22 mouse cellular contexts compared by ENCODE assay signal in the genomic region with DNA sequence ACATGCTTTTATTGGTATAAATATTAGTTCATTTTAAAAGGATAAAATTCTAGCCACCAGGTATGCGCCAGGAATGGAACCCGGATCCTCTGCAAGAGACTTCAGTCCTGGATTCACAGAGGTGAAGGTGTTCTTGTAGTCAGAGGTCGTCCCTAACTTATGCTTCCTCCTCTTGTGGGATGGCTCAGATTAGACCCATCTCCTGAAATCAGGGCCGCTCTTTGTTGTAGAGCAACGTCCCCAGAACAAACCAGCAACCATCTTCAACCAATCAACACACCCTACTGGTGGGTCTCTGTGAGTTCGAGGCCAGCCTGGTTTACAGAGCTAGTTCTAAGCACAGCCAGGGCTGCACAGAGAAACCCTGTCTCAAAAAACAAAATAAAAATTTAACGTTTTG. TPM values are rescaled to one million over a fixed set of nuclear protein-coding genes. Genes with fewer than 3 reads are reported as not detected.
"Had no signal": no experiment of that assay in that cellular context is flagged by ENCODE, and none has a peak within 500 bp of the region (broad histone marks: within the 10 kb centered on the region; RNA-seq: fewer than 3 reads in every experiment).

No protein-coding gene starts in this region.

- H3K9me3 ChIP-seq: neural tube, embryonic 13.5 days; neural tube, embryonic 15.5 days; stomach, embryonic 15.5 days had no signal

- H3K36me3 ChIP-seq: neural tube, embryonic 13.5 days; neural tube, embryonic 15.5 days; stomach, embryonic 15.5 days had no signal

- H3K4me1 ChIP-seq: stomach, embryonic 15.5 days had no signal

- H3K27me3 ChIP-seq: neural tube, embryonic 13.5 days; neural tube, embryonic 15.5 days; stomach, embryonic 15.5 days had no signal

- H3K9ac ChIP-seq: neural tube, embryonic 13.5 days; neural tube, embryonic 15.5 days; stomach, embryonic 15.5 days had no signal

- H3K4me2 ChIP-seq: neural tube, embryonic 13.5 days; neural tube, embryonic 15.5 days; stomach, embryonic 15.5 days had no signal

- H3K27ac ChIP-seq: neural tube, embryonic 13.5 days; neural tube, embryonic 15.5 days; stomach, embryonic 15.5 days; stomach, postnatal 0 days had no signal

- DNase-seq: right cerebral cortex, adult 18-20 months; right cerebral cortex, postnatal 14 days; right cerebral cortex, postnatal 25 days; right cerebral cortex, postnatal 4 days; spleen, adult 18-20 months; thymus, adult 18-20 months; thymus, adult 2 months; thymus, postnatal 14 days; thymus, postnatal 25 days; thymus, postnatal 36 days; thymus, postnatal 4 days had no signal

- H3K4me3 ChIP-seq: neural tube, embryonic 13.5 days; neural tube, embryonic 15.5 days; stomach, embryonic 15.5 days had no signal

RNA-seq across cellular contexts. Expression of a gene that starts 6.9 kb away (rescaled TPM):
- polyA plus RNA-seq: neural tube, embryonic 13.5 days; neural tube, embryonic 14.5 days; neural tube, embryonic 15.5 days; small intestine, adult 2 months; spleen, adult 2 months; testis, adult 2 months; thymus, postnatal 0 days; urinary bladder, adult 2 months had no signal

RNA-seq across cellular contexts. Expression of a gene that starts 27.2 kb away (rescaled TPM):
- polyA plus RNA-seq: neural tube, embryonic 13.5 days; neural tube, embryonic 14.5 days; neural tube, embryonic 15.5 days; small intestine, adult 2 months; spleen, adult 2 months; stomach, embryonic 14.5 days; testis, adult 2 months; urinary bladder, adult 2 months had no signal

RNA-seq across cellular contexts. Expression of a gene that starts 32.0 kb away (rescaled TPM):
- polyA plus RNA-seq: neural tube, embryonic 13.5 days; neural tube, embryonic 14.5 days; neural tube, embryonic 15.5 days; small intestine, adult 2 months; spleen, adult 2 months; stomach, embryonic 14.5 days; testis, adult 2 months; urinary bladder, adult 2 months had no signal

RNA-seq across cellular contexts. Expression of a gene that starts 42.5 kb away (rescaled TPM):
- polyA plus RNA-seq: neural tube, embryonic 13.5 days had no signal

RNA-seq across cellular contexts. Expression of a gene that starts 49.0 kb away (rescaled TPM):
- polyA plus RNA-seq: neural tube, embryonic 14.5 days; neural tube, embryonic 15.5 days; spleen, adult 2 months had no signal
